Mouse (Mus musculus) olfactory bulb, adult 2 months (tissue): ENCODE results near the gene Grm1.

Experiments
- CTCF ChIP-seq: fragments of 200-500 bp; IDR thresholded peaks from 2 replicates; pipeline ENCODE4 v1.5.1; 2012; ENCODE audit warnings: low read depth, mild to moderate bottlenecking, low read length, moderate library complexity; ENCODE audit not compliant: insufficient read depth
- POLR2A ChIP-seq: fragments of 200-500 bp; IDR thresholded peaks from 2 replicates; pipeline ENCODE4 v1.6.1; 2012; ENCODE audit warnings: mild to moderate bottlenecking, low read depth, low read length, moderate library complexity; ENCODE audit not compliant: insufficient read depth

DNA sequence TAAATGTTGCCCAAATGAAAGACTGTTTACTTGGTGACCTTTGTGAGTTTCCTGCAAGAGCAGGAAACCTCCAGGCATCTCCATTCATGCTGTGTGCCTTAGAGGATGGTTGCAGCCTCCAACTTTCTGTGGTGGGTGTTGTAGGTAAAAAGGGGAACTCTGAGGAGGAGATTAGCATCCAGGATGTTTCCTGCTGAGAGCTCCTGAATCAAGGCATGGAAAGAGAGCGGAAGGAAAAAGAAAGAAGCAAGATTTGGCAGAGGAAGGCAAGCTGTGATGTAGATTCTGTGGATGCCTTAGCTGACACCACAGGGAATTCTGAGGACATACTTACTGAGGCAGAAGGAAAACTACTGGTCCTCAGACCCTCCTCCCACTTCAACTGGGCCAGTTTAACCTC lies 85.4 kb downstream of the Grm1 start:
- TF ChIP-seq CTCF (no peak), POLR2A (no peak)
